Mouse (Mus musculus): Measurements from ENCODE around the gene Stbd1.

DNA sequence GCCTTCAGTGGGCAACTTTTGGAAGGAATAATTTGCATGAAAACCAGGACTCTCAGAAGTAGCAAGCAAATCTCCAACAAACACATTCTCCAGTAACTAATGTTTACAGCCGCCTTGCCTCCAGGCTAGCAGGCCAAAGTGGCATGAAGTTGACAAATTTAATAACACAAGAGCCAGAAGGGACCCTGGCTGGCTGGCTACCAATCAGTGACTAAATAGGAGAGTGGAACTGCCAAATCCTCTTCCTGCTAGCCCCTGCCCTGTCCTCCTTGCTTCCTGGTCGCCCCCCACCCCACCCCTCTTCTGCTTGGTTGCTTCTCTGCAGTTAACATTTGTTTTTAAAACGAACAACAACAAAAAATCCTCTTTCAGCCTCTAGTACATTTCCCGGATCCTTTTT lies 48.4 kb upstream of the Stbd1 start:
- TF ChIP-seq TAL1 (IDR thresholded peaks at IDR 0.05; ENCODE audit: low read length) (no peak), GATA1 (IDR thresholded peaks at IDR 0.05; ENCODE audit: low read length) (no peak)
